Mouse (Mus musculus) thymus, adult 2 months (tissue): ENCODE results near the gene Peli2.

Experiments used
- CTCF ChIP-seq: fragments of 200-500 bp; IDR thresholded peaks from 2 replicates; pipeline ENCODE4 v1.5.1; 2012; ENCODE audit warnings: mild to moderate bottlenecking, control low read depth, low read length, moderate library complexity, borderline replicate concordance; ENCODE audit not compliant: control insufficient read depth, poor library complexity, insufficient read depth; ENCODE audit errors: extremely low read depth
- POLR2A ChIP-seq: fragments of 200-500 bp; IDR thresholded peaks from 2 replicates; pipeline ENCODE4 v1.6.1; 2012; ENCODE audit warnings: mild to moderate bottlenecking, low read length, control low read depth, moderate library complexity; ENCODE audit not compliant: control insufficient read depth, poor library complexity, insufficient read depth; ENCODE audit errors: extremely low read depth

DNA sequence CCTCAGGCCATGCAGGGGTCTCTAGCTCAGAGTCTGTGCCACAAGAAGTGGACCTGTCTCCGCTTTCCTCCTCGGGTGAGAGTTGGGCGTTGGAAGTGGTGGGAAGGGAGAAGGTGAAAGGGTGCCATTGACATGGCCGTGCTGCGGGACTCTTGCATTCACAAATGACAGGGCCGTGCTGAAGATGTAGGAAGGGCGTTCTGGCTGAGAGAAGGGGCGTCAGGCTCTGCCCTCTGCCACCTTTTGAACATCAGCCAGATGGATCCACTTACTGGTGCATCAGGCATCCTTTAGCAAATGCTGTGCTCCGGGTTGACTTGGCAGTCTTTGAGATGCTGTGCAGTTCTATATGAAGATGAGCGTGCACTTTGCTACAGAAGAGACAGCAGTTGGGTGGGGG lies 84.4 kb downstream of the Peli2 start:
- TF ChIP-seq CTCF: no peak
- TF ChIP-seq POLR2A: no peak
